Mouse (Mus musculus): ENCODE data around the gene Pfn4.
"Not testable (repeated sequence)": the region's sequence is repeated elsewhere in the genome, so short reads cannot be mapped to it uniquely, and the experiment has no call there.

The Pfn4 gene

GRCm38 (mm10) chr12:4768492-4769332 is at the start of gene Pfn4, which contains the start of gene Fam228b:
Gene Pfn4, plus strand, starts transcription at chr12:4769022.
Gene Fam228b, minus strand, starts transcription at chr12:4769267.
- in situ Hi-C loops (cut with MboI) = no loop called here

- in situ Hi-C loops (cut with MboI) = no loop called here
These were observed 49.6 kb upstream of the Pfn4 start for GRCm38 (mm10) chr12:4719066-4719761.

- in situ Hi-C loops (cut with MboI) = no loop called here
These were observed 48.8 kb upstream of the Pfn4 start for GRCm38 (mm10) chr12:4719762-4720754.

- in situ Hi-C loops (cut with MboI) = no loop called here
These were observed 39.7 kb upstream of the Pfn4 start for GRCm38 (mm10) chr12:4729165-4729564.

- in situ Hi-C loops (cut with MboI) = no loop called here
These were observed 37.2 kb upstream of the Pfn4 start for GRCm38 (mm10) chr12:4731629-4732028.

GRCm38 (mm10) chr12:4732332-4732731 is 36.5 kb upstream of the Pfn4 start:
- in situ Hi-C loops (cut with MboI) = no loop called here

- in situ Hi-C loops (cut with MboI) = no loop called here
These were observed 30.7 kb upstream of the Pfn4 start, which contains the start of gene Fam228a for GRCm38 (mm10) chr12:4738031-4738576. Gene Fam228a, minus strand, starts transcription at chr12:4738430.

GRCm38 (mm10) chr12:4740823-4741222 is 28.0 kb upstream of the Pfn4 start:
- in situ Hi-C loops (cut with MboI) = no loop called here

GRCm38 (mm10) chr12:4742183-4742582 is 26.6 kb upstream of the Pfn4 start:
- in situ Hi-C loops (cut with MboI) = no loop called here

- in situ Hi-C loops (cut with MboI) = no loop called here
These were observed 24.3 kb upstream of the Pfn4 start for GRCm38 (mm10) chr12:4744486-4744885.

GRCm38 (mm10) chr12:4754451-4754850 is 14.4 kb upstream of the Pfn4 start:
- in situ Hi-C loops (cut with MboI) = not testable (repeated sequence)

GRCm38 (mm10) chr12:4757060-4757459 is 11.8 kb upstream of the Pfn4 start:
- in situ Hi-C loops (cut with MboI) = no loop called here

GRCm38 (mm10) chr12:4769333-4769723 is 506 bp downstream of the Pfn4 start:
- in situ Hi-C loops (cut with MboI) = no loop called here

- in situ Hi-C loops (cut with MboI) = no loop called here
These were observed 6.2 kb downstream of the Pfn4 start for GRCm38 (mm10) chr12:4774895-4775587.

- in situ Hi-C loops (cut with MboI) = no loop called here
These were observed 6.7 kb downstream of the Pfn4 start for GRCm38 (mm10) chr12:4775588-4775949.

- in situ Hi-C loops (cut with MboI) = no loop called here
These were observed 8.9 kb downstream of the Pfn4 start for GRCm38 (mm10) chr12:4777734-4778133.

- in situ Hi-C loops (cut with MboI) = no loop called here
These were observed 11.4 kb downstream of the Pfn4 start for GRCm38 (mm10) chr12:4780245-4780644.

GRCm38 (mm10) chr12:4781270-4781669 is 12.4 kb downstream of the Pfn4 start:
- in situ Hi-C loops (cut with MboI) = no loop called here

GRCm38 (mm10) chr12:4781725-4782404 is 13.0 kb downstream of the Pfn4 start:
- in situ Hi-C loops (cut with MboI) = not testable (repeated sequence)

- in situ Hi-C loops (cut with MboI) = no loop called here
These were observed 14.8 kb downstream of the Pfn4 start for GRCm38 (mm10) chr12:4783598-4783997.
